Mouse (Mus musculus) small intestine, adult 2 months (tissue): ENCODE data around the gene Slc35f3.

Source experiments
- CTCF ChIP-seq: fragments of 200-500 bp; IDR thresholded peaks from 2 replicates; pipeline ENCODE4 v1.5.1; 2012; ENCODE audit warnings: low read depth, mild to moderate bottlenecking, control low read depth, inconsistent platforms, low read length, moderate library complexity, mixed read lengths; ENCODE audit not compliant: insufficient replicate concordance, insufficient read length; ENCODE audit errors: extremely low read depth
- POLR2A ChIP-seq: fragments of 200-500 bp; IDR thresholded peaks from 2 replicates; pipeline ENCODE4 v1.6.1; 2012; ENCODE audit warnings: low read depth, mild to moderate bottlenecking, control low read depth, inconsistent platforms, low read length, moderate library complexity

DNA sequence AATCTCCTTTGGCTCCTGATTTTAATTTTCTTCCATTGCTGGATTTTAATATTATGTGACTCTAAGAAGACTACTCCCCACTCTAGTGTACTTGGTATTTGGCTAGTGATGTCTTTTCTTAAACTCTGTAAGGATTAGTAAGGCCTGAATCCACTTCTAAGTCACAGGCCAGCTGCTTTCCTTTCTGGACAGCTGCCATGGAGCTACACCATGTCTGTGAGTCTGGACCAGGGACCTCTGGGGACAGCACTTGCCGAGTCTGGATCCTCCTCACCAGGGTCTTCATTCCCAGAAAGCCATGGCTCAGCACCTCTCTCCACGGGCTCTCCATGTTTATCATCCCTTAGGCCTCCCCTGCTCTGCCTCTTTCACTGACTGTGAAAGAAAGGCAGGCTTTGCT lies 81.8 kb downstream of the Slc35f3 start:
- TF ChIP-seq CTCF: no peak
- TF ChIP-seq POLR2A: no peak
